Mouse (Mus musculus) stomach, postnatal 0 days (tissue): Measurements from ENCODE around the gene Zfp36l3. TPM values are rescaled to one million over a fixed set of nuclear protein-coding genes. Genes with fewer than 3 reads are reported as not detected.

Experiments used
- ATAC-seq: fragments of 200-750 bp; cut with Nextera tagmentation; 2 replicates; pipeline ENCODE4 v1.8.0; 2017; ENCODE audit not compliant: low FRiP score, low TSS enrichment
- DNase-seq: peaks from one replicate; pipeline ENCODE4 v3.0.0-alpha.2; 2016; ENCODE audit warnings: low spot score
- H3K27ac ChIP-seq: fragments of 300-500 bp; sonication (generic); replicated peaks from 2 replicates; pipeline ENCODE4 v1.5.1; 2014; ENCODE audit warnings: mild to moderate bottlenecking, control low read depth
- H3K27me3 ChIP-seq: fragments of 300-500 bp; sonication (generic); 2 replicates; pipeline ENCODE4 v1.6.1; 2014; ENCODE audit warnings: low read length; ENCODE audit not compliant: control insufficient read depth, insufficient read depth
- H3K36me3 ChIP-seq: fragments of 300-500 bp; sonication (generic); 2 replicates; pipeline ENCODE4 v1.6.1; 2014; ENCODE audit warnings: low read length, mixed read lengths; ENCODE audit not compliant: control insufficient read depth, insufficient read depth
- H3K4me1 ChIP-seq: fragments of 300-500 bp; sonication (generic); replicated peaks from 2 replicates; pipeline ENCODE4 v1.6.1; 2014; ENCODE audit warnings: antibody characterized with exemption; ENCODE audit not compliant: control insufficient read depth, insufficient read depth
- H3K4me2 ChIP-seq: fragments of 300-500 bp; sonication (generic); replicated peaks from 2 replicates; pipeline ENCODE4 v1.6.1; 2014; ENCODE audit warnings: low read depth, mild to moderate bottlenecking, control low read depth, moderate library complexity
- H3K4me3 ChIP-seq: fragments of 300-500 bp; sonication (generic); 2 replicates; pipeline ENCODE4 v1.5.1; 2014; ENCODE audit warnings: low read depth, low read length, control low read depth
- H3K9ac ChIP-seq: fragments of 300-500 bp; sonication (generic); 2 replicates; pipeline ENCODE4 v1.6.1; 2014; ENCODE audit warnings: mild to moderate bottlenecking, low read length, control low read depth, mixed read lengths
- H3K9me3 ChIP-seq: fragments of 300-500 bp; sonication (generic); 2 replicates; pipeline ENCODE4 v1.6.1; 2016; ENCODE audit warnings: low read length; ENCODE audit not compliant: control insufficient read depth
- CTCF ChIP-seq: IDR thresholded peaks from 2 replicates; pipeline ENCODE4 v1.5.1; 2016; ENCODE audit warnings: antibody characterized with exemption, low read depth, mild to moderate bottlenecking, moderate library complexity
- EP300 ChIP-seq: optimal IDR thresholded peaks from 2 replicates; pipeline ENCODE3; 2016; ENCODE audit warnings: antibody characterized with exemption
- WGBS: fragments of 180-500 bp; shearing (Covaris S2); extraction: QIAGEN DNeasy Blood & Tissue Kit; methylation state at CpG from one replicate; pipeline ENCODE4 v1.1.7; 2014; 5-methylcytosine and 5-hydroxymethylcytosine counted together
- polyA plus RNA-seq: library from polyadenylated mRNA; unstranded; fragments of >200 nt; fragmentation: Nextera tagmentation; extraction: Ambion mirVana; gene quantifications from 2 replicates; pipeline ENCODE4 v1.2.1, GENCODE M21; 2015

Zfp36l3 gene
- polyA plus RNA-seq, 1 experiment from 2014 or later, result not detected

DNA sequence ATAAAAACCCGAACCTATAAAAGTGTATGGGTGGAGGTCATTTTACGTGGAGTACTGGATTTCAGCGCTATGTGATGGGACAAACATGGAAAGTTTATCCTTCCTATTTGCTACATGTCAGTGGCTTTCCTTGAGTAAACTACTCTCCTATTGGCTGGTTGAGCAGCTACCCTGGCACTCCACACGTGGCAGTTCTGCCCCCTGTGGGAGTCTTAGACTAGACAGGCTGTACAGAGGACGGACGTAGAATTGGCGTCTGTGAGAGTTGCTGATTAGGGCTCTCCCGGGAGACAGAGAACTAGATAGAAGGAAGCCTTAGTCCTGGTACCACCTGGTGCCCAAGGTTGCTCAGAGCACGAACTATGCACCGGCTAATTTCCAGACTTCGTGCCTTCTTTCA, 51.6 kb downstream of the Zfp36l3 start, which contains the start of gene 4930502E18Rik:
4930502E18Rik (plus strand) TSS at position 231 of the 400 bp plus-strand sequence.
- Histone ChIP-seq H3K27ac (no peak within 1 kb of the TSS), H3K9me3 (no peaks in the 10 kb centered on the region), H3K4me3 (no peak within 1 kb of the TSS), H3K4me1 (no peaks in the 10 kb centered on the region), H3K9ac (no peak within 1 kb of the TSS), H3K27me3 (no peaks in the 10 kb centered on the region), H3K4me2 (no peak within 1 kb of the TSS), H3K36me3 (no peaks in the 10 kb centered on the region)
- ATAC-seq (no peak), DNase-seq (no peak)
- TF ChIP-seq CTCF, result no peak
- TF ChIP-seq EP300, result no peak
- WGBS, result 81% methylated on average over 11 of the region's 11 CpGs

Other genes starting within 250 kb of the Zfp36l3 start
- gene Rtl8c, start 168.4 kb downstream of the Zfp36l3 start, polyA plus RNA-seq, result 20.0 and 23.6 TPM in 2 replicates
- gene Gm14597, start 167.4 kb downstream of the Zfp36l3 start, polyA plus RNA-seq, result not detected in 2 replicates
- 43.9 and 47.6 TPM in 2 replicates for gene Rtl8a, start 132.7 kb downstream of the Zfp36l3 start, polyA plus RNA-seq
- 37.0 and 41.6 TPM in 2 replicates for gene Rtl8b, start 106.0 kb downstream of the Zfp36l3 start, polyA plus RNA-seq
- 0.06 and 0.08 TPM in 2 replicates for gene 4930502E18Rik, start 51.6 kb downstream of the Zfp36l3 start, polyA plus RNA-seq
- not detected in 2 replicates for gene 1700013H16Rik, start 18.6 kb downstream of the Zfp36l3 start, polyA plus RNA-seq
- gene Xlr, start 21.3 kb upstream of the Zfp36l3 start, polyA plus RNA-seq, result 2.3 TPM in 2 replicates